Mouse (Mus musculus) spleen, postnatal 10 days (tissue): ENCODE data around the gene 4933430I17Rik.
"Not testable (repeated sequence)": the region's sequence is repeated elsewhere in the genome, so short reads cannot be mapped to it uniquely, and the experiment has no call there.

ENCODE experiments used
- DNase-seq, 2 experiments: peaks; one replicate each; pipeline ENCODE4 v3.0.0; 2021 to 2022; ENCODE audit warnings: low spot score in 2 of 2

Gene 4933430I17Rik

GRCm38 (mm10) chr4:62543782-62544181 lies 18.6 kb downstream of the 4933430I17Rik start:
- DNase-seq: no peak

GRCm38 (mm10) chr4:62544801-62545200 lies 19.6 kb downstream of the 4933430I17Rik start:
- no peak for DNase-seq

- DNase-seq: no peak
Observed at GRCm38 (mm10) chr4:62551966-62552365, 26.8 kb downstream of the 4933430I17Rik start.

- DNase-seq: no peak
Observed at GRCm38 (mm10) chr4:62557436-62557835, 32.3 kb downstream of the 4933430I17Rik start.

GRCm38 (mm10) chr4:62559797-62560329 lies 34.7 kb downstream of the 4933430I17Rik start, which contains the start of gene Rgs3:
TSS of gene Rgs3 (plus strand) at chr4:62559847.
- no peak for DNase-seq

GRCm38 (mm10) chr4:62560963-62561629 lies 35.9 kb downstream of the 4933430I17Rik start:
- DNase-seq: peak; percentile 50 to 78

- DNase-seq: no peak
Observed at GRCm38 (mm10) chr4:62561630-62562001, 36.4 kb downstream of the 4933430I17Rik start.

GRCm38 (mm10) chr4:62562006-62562405 lies 36.8 kb downstream of the 4933430I17Rik start:
- no peak for DNase-seq

- DNase-seq: no peak
Observed at GRCm38 (mm10) chr4:62566530-62566929, 41.4 kb downstream of the 4933430I17Rik start.

- no peak for DNase-seq
Observed at GRCm38 (mm10) chr4:62567696-62568095, 42.5 kb downstream of the 4933430I17Rik start.

GRCm38 (mm10) chr4:62568359-62568758 lies 43.2 kb downstream of the 4933430I17Rik start:
- no peak for DNase-seq

- no peak for DNase-seq
Observed at GRCm38 (mm10) chr4:62569603-62570002, 44.4 kb downstream of the 4933430I17Rik start.

- DNase-seq: no peak
Observed at GRCm38 (mm10) chr4:62570029-62570428, 44.9 kb downstream of the 4933430I17Rik start.

GRCm38 (mm10) chr4:62582365-62583264 lies 57.4 kb downstream of the 4933430I17Rik start:
- peak in 1 of 2 experiments; percentile 40 for DNase-seq

- DNase-seq: peak; percentile 19 to 40
Observed at GRCm38 (mm10) chr4:62583265-62584092, 58.3 kb downstream of the 4933430I17Rik start.

GRCm38 (mm10) chr4:62587067-62587466 lies 61.9 kb downstream of the 4933430I17Rik start:
- no peak for DNase-seq

GRCm38 (mm10) chr4:62590878-62591277 lies 65.7 kb downstream of the 4933430I17Rik start:
- DNase-seq: no peak

- DNase-seq: no peak
Observed at GRCm38 (mm10) chr4:62591326-62591725, 66.2 kb downstream of the 4933430I17Rik start.

- not testable (repeated sequence) for DNase-seq
Observed at GRCm38 (mm10) chr4:62593546-62594240, 68.5 kb downstream of the 4933430I17Rik start.

- no peak for DNase-seq
Observed at GRCm38 (mm10) chr4:62594442-62594841, 69.3 kb downstream of the 4933430I17Rik start.

- no peak for DNase-seq
Observed at GRCm38 (mm10) chr4:62596051-62596450, 70.9 kb downstream of the 4933430I17Rik start.
